In the genomic region with DNA sequence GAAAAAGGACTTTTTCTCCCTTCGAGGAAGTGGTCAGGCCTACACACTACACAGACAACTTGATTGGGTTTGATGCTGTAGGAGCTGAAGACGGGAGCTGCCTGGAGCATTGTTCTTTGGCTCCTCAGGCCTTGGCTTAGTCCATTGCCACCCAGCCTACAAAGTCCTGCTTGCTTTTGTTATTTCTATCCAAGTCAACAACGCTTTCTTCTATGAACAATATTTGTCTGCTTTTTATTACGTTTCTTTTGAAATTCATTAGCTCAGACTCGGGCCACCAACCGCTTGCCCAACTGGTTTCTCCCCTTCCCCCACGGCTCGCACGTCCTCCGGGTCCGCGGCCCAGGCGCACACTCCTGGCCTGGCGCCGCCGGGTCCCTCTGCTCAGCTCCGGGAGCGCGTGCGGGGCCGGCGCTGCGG, we compare ENCODE assay signal across 8 mouse cellular contexts. TPM values are rescaled to one million over a fixed set of nuclear protein-coding genes. Genes with fewer than 3 reads are reported as not detected.
DNase-seq lines count a peak whose midpoint lies in the region; ATAC-seq and TF ChIP-seq lines count a peak whose summit lies in the region.

No protein-coding gene starts in this region.

- no peaks in the 10 kb centered on the region for H3K27me3 ChIP-seq in hindbrain, embryonic 16.5 days (replicated peaks; ENCODE audit: control insufficient read depth, insufficient read depth, low read length)
- H3K27me3 ChIP-seq in midbrain, embryonic 14.5 days (ENCODE audit: control insufficient read depth, insufficient read depth, low read length), result no peaks in the 10 kb centered on the region

- peak overlapping the region; percentile 91 for H3K4me3 ChIP-seq in gastrocnemius, adult 2 months
- H3K4me3 ChIP-seq in cortical plate, adult 2 months (ENCODE audit: insufficient read depth, low read length), result peak overlapping the region; percentile 67
- H3K4me3 ChIP-seq in hindbrain, embryonic 16.5 days (ENCODE audit: low read length), result peak overlapping the region; percentile 93
- H3K4me3 ChIP-seq in midbrain, embryonic 14.5 days (replicated peaks; ENCODE audit: low read depth, low read length), result peak overlapping the region; percentile 98

- no peaks in the 10 kb centered on the region for H3K36me3 ChIP-seq in hindbrain, embryonic 16.5 days (ENCODE audit: control insufficient read depth, insufficient read depth, low read length)
- H3K36me3 ChIP-seq in midbrain, embryonic 14.5 days (ENCODE audit: control insufficient read depth, insufficient read depth, low read length), result peaks cover 2% of the 10 kb centered on the region; the same call in 1 of the 2 replicates

- H3K27ac ChIP-seq in gastrocnemius, adult 2 months, result peak overlapping the region; percentile 100
- H3K27ac ChIP-seq in cortical plate, adult 2 months (ENCODE audit: insufficient read depth, low read length), result peak overlapping the region; percentile 77
- H3K27ac ChIP-seq in hindbrain, embryonic 16.5 days (ENCODE audit: low read depth, low read length), result peak overlapping the region; percentile 100
- H3K27ac ChIP-seq in midbrain, embryonic 14.5 days (replicated peaks; ENCODE audit: low read depth, low read length), result peak overlapping the region; percentile 100

- intact Hi-C loops in gastrocnemius, adult 2 months (cut with DNase I), result loop anchor here (2.0 to 5.0 kb wide), 5 partner anchors 140 to 900 kb away; partner anchors contain the start of genes Cetn3 and Lysmd3

- TF ChIP-seq POLR2A in cortical plate, adult 2 months (IDR thresholded peaks at IDR 0.05; ENCODE audit: extremely low read depth, insufficient read depth, low read length), result no peak

- H3K4me2 ChIP-seq in hindbrain, embryonic 16.5 days (ENCODE audit: low read length), result peak overlapping the region; percentile 60
- H3K4me2 ChIP-seq in midbrain, embryonic 14.5 days (ENCODE audit: low read length), result peak overlapping the region; percentile 71

- TF ChIP-seq CTCF in gastrocnemius, adult 2 months (IDR thresholded peaks at IDR 0.05), result no peak
- TF ChIP-seq CTCF in cortical plate, adult 2 months (IDR thresholded peaks at IDR 0.05; ENCODE audit: extremely low read depth, insufficient read depth, low read length), result no peak

- peak; percentile 53 for ATAC-seq in hindbrain, embryonic 16.5 days
- peak; percentile 55 for ATAC-seq in midbrain, embryonic 14.5 days (ENCODE audit: low FRiP score, low TSS enrichment)

- no peak for DNase-seq in gastrocnemius, adult 2 months
- DNase-seq in gastrocnemius, postnatal 10 days, result no peak
- peak; percentile 68 for DNase-seq in 3134 (ENCODE audit: extremely low read depth, insufficient read length, low spot score)
- DNase-seq in midbrain, embryonic 14.5 days, result no peak
- no peak for DNase-seq in right cerebral cortex, postnatal 10 days (ENCODE audit: low spot score in 2 of 2)
- DNase-seq in kidney, postnatal 25 days, result no peak

- no peaks in the 10 kb centered on the region for H3K9me3 ChIP-seq in hindbrain, embryonic 16.5 days (ENCODE audit: control insufficient read depth, low read length)
- no peaks in the 10 kb centered on the region for H3K9me3 ChIP-seq in midbrain, embryonic 14.5 days (ENCODE audit: control insufficient read depth, low read length)

- H3K9ac ChIP-seq in hindbrain, embryonic 16.5 days (ENCODE audit: low read depth, low read length), result peak overlapping the region; percentile 77
- H3K9ac ChIP-seq in midbrain, embryonic 14.5 days (replicated peaks; ENCODE audit: low read length), result peak overlapping the region; percentile 100

- H3K4me1 ChIP-seq in cortical plate, adult 2 months (ENCODE audit: control insufficient read depth, insufficient read depth, low read length), result peaks cover 1% of the 10 kb centered on the region; the same call in 1 of the 2 replicates
- H3K4me1 ChIP-seq in hindbrain, embryonic 16.5 days (ENCODE audit: control insufficient read depth, insufficient read depth, low read depth, low read length), result peaks cover 4% of the 10 kb centered on the region
- peaks cover 9% of the 10 kb centered on the region for H3K4me1 ChIP-seq in midbrain, embryonic 14.5 days (ENCODE audit: control insufficient read depth, insufficient read depth, low read length)

- under 1% methylated on average over 23 of the region's 23 CpGs for WGBS in hindbrain, embryonic 16.5 days
- under 1% methylated on average over 23 of the region's 23 CpGs for WGBS in midbrain, embryonic 14.5 days

RNA-seq across cellular contexts. Expression of gene Arrdc3, which starts 0.5 kb away (rescaled TPM):
- 100 to 1,000 TPM in 1 of 2 experiments, 10 to 100 TPM in 1; 21.1 to 141 TPM for total RNA-seq in gastrocnemius, adult 2 months (2021)
- 10 to 100 TPM; 39.3 to 63.3 TPM for total RNA-seq in gastrocnemius, postnatal 10 days (2021)
- 41.8 and 50.7 TPM in 2 replicates for polyA plus RNA-seq in cortical plate, adult 2 months (2012; rRNA removed)
- 39.7 and 43.6 TPM in 2 replicates for polyA plus RNA-seq in hindbrain, embryonic 16.5 days (2015; fragmentation: Nextera tagmentation; extraction: Ambion mirVana)
- polyA plus RNA-seq in midbrain, embryonic 14.5 days (2014; fragmentation: Nextera tagmentation; extraction: Ambion mirVana), result 39.3 and 80.6 TPM in 2 replicates
